Mouse (Mus musculus): ENCODE data around the gene Lamtor3. TPM values are rescaled to one million over a fixed set of nuclear protein-coding genes. Genes with fewer than 3 reads are reported as not detected.
"Not testable (repeated sequence)": the region's sequence is repeated elsewhere in the genome, so short reads cannot be mapped to it uniquely, and the experiment has no call there.

The Lamtor3 gene
- polyA plus RNA-seq, 1 experiment from 2014 or later: 132 TPM

- H3K27ac ChIP-seq (ENCODE audit: low read length): no peak overlapping the region
- WGBS: 61% methylated on average over 8 of the region's 8 CpGs
- no peaks in the 10 kb centered on the region for H3K27me3 ChIP-seq (ENCODE audit: control insufficient read depth, insufficient read depth, low read depth, low read length)
- H3K4me1 ChIP-seq (ENCODE audit: control insufficient read depth, insufficient read depth, low read length): 0 out of 2 replicates have a peak, but pooled peaks cover 3% of the 10 kb centered on the region
- ATAC-seq: peak; percentile 61; the same call in 1 of the 2 replicates
- no peak overlapping the region for H3K4me2 ChIP-seq (ENCODE audit: low read length)
- no peaks in the 10 kb centered on the region for H3K36me3 ChIP-seq (ENCODE audit: control insufficient read depth, insufficient read depth, low read length)
- no peaks in the 10 kb centered on the region for H3K9me3 ChIP-seq (replicated peaks; ENCODE audit: control insufficient read depth, low read length, poor library complexity, severe bottlenecking)
- H3K9ac ChIP-seq (ENCODE audit: low read depth, low read length): no peak overlapping the region
- no peak overlapping the region for H3K4me3 ChIP-seq (ENCODE audit: low read depth, low read length)
Observed at GRCm38 (mm10) chr3:137963508-137963907, 45.2 kb downstream of the Lamtor3 start.

DNA sequence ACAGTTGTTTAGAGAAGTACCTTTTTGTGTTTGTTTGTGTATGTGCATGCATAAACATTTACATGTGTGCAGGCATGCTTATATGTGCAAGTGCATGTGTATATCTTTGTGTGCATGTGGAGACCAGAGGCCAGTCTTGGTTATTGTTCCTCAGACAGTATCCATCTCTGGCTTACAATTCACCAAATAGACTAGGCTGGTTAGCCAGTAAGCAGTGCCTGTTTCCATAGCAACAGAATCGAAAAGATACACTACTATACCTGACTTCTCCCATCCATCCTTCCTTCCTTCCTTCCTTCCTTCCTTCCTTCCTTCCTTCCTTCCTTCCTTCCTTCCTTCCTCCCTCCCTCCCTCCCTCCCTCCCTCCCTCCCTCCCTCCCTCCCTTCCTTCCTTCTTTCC lies 45.7 kb downstream of the Lamtor3 start:
- H3K4me3 ChIP-seq (ENCODE audit: low read depth, low read length); H3K4me2 ChIP-seq (ENCODE audit: low read length); H3K4me1 ChIP-seq (ENCODE audit: control insufficient read depth, insufficient read depth, low read length); H3K9ac ChIP-seq (ENCODE audit: low read depth, low read length); H3K9me3 ChIP-seq (replicated peaks; ENCODE audit: control insufficient read depth, low read length, poor library complexity, severe bottlenecking); H3K27ac ChIP-seq (ENCODE audit: low read length); H3K36me3 ChIP-seq (ENCODE audit: control insufficient read depth, insufficient read depth, low read length); H3K27me3 ChIP-seq (ENCODE audit: control insufficient read depth, insufficient read depth, low read depth, low read length): not testable (repeated sequence)
- 40% methylated on average over 1 of the region's 1 CpGs for WGBS
- ATAC-seq: peak; percentile 69; the same call in 1 of the 2 replicates

- H3K4me2 ChIP-seq (ENCODE audit: low read length): no peak overlapping the region
- no peak for ATAC-seq
- H3K9me3 ChIP-seq (replicated peaks; ENCODE audit: control insufficient read depth, low read length, poor library complexity, severe bottlenecking): no peaks in the 10 kb centered on the region
- no peaks in the 10 kb centered on the region for H3K36me3 ChIP-seq (ENCODE audit: control insufficient read depth, insufficient read depth, low read length)
- WGBS: 88% methylated on average over 14 of the region's 14 CpGs
- H3K27ac ChIP-seq (ENCODE audit: low read length): no peak overlapping the region
- no peaks in the 10 kb centered on the region for H3K27me3 ChIP-seq (ENCODE audit: control insufficient read depth, insufficient read depth, low read depth, low read length)
- 0 out of 2 replicates have a peak, but pooled peaks cover 3% of the 10 kb centered on the region for H3K4me1 ChIP-seq (ENCODE audit: control insufficient read depth, insufficient read depth, low read length)
- H3K9ac ChIP-seq (ENCODE audit: low read depth, low read length): no peak overlapping the region
- H3K4me3 ChIP-seq (ENCODE audit: low read depth, low read length): no peak overlapping the region
Observed at GRCm38 (mm10) chr3:137968105-137968819, 50.0 kb downstream of the Lamtor3 start.

DNA sequence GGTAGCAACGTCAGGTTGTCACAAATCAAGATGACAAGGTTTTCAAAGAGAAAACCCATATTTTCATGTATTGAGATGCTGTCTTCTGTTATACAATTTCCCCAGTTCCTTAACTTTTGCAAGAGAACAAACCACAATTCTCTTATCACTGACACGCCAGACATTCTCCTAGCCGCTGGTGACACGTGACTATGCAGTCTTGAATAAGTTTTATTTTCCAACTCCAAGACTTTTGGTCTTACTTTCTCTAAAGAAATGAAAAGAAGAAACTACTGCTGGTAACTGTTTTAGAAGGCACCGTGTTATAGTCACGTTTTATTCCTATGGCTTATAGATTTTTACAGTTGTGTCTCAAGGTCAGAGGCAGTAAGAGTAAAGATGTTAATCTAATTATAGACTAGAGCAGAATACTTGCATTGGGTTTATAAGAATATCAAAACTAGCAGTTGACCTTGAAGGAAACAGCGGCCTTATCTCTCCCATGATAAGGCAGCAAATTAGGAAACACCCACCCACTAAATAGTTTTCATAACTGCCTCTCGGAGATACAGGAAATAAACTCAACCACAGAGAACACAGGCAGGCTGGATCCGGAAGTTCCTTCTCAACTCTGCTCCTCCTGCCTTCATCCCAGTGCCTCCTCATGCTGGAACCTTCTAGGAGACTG lies 50.6 kb downstream of the Lamtor3 start:
- 91% methylated on average over 9 of the region's 9 CpGs for WGBS
- Histone ChIP-seq H3K4me1 (ENCODE audit: control insufficient read depth, insufficient read depth, low read length) (no peaks in the 10 kb centered on the region), H3K36me3 (ENCODE audit: control insufficient read depth, insufficient read depth, low read length) (no peaks in the 10 kb centered on the region), H3K27ac (ENCODE audit: low read length) (no peak overlapping the region), H3K27me3 (ENCODE audit: control insufficient read depth, insufficient read depth, low read depth, low read length) (no peaks in the 10 kb centered on the region), H3K9me3 (replicated peaks; ENCODE audit: control insufficient read depth, low read length, poor library complexity, severe bottlenecking) (no peaks in the 10 kb centered on the region), H3K4me3 (ENCODE audit: low read depth, low read length) (no peak overlapping the region), H3K9ac (ENCODE audit: low read depth, low read length) (no peak overlapping the region), H3K4me2 (ENCODE audit: low read length) (no peak overlapping the region)
- ATAC-seq: no peak

DNA sequence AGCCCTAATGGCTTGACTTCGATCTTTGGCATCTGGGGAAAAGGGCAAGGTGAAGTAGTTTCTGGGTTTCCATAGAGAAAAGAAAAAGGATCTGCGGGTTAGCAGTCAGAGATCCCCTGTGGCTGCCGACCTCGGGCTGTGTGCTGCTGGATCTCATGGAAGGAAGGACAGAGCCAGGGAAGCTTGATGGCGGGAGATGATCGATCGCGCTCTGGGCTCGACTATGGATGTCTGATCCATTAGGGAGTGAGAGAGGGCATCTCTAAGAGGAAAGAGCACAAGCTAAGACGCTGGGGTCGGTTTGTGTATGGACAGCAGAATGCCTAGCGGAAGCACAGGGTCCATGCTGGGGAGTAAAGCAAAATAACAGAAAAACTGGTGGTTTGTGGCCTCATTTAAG lies 51.6 kb downstream of the Lamtor3 start:
- H3K27ac ChIP-seq (ENCODE audit: low read length): no peak overlapping the region
- peak overlapping the region; percentile 29 for H3K4me3 ChIP-seq (ENCODE audit: low read depth, low read length)
- no peak for ATAC-seq
- no peaks in the 10 kb centered on the region for H3K36me3 ChIP-seq (ENCODE audit: control insufficient read depth, insufficient read depth, low read length)
- H3K27me3 ChIP-seq (ENCODE audit: control insufficient read depth, insufficient read depth, low read depth, low read length): no peaks in the 10 kb centered on the region
- no peak overlapping the region for H3K9ac ChIP-seq (ENCODE audit: low read depth, low read length)
- H3K9me3 ChIP-seq (replicated peaks; ENCODE audit: control insufficient read depth, low read length, poor library complexity, severe bottlenecking): no peaks in the 10 kb centered on the region
- 47% methylated on average over 12 of the region's 12 CpGs for WGBS
- no peaks in the 10 kb centered on the region for H3K4me1 ChIP-seq (ENCODE audit: control insufficient read depth, insufficient read depth, low read length)
- H3K4me2 ChIP-seq (ENCODE audit: low read length): peak overlapping the region; percentile 37

DNA sequence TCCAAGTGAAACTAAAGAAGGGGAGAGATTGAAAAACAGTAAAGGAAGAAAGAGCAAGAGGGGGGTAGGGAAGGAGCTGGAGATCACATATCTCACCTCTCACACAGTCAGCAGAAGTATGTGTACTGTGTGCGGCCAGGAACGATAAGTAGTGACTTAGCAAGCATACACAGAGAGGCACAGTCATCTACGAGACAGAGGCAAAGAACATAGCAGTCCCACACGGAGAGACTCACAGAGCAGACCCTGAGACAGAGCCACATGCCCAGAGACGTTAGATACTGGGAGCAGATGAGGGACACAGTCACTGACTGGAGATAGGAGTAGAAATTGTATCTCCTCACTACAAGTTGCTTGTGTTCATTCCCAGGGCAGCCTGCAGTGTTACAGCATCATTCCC lies 53.9 kb downstream of the Lamtor3 start:
- H3K4me2 ChIP-seq (ENCODE audit: low read length): no peak overlapping the region
- no peak overlapping the region for H3K4me3 ChIP-seq (ENCODE audit: low read depth, low read length)
- H3K4me1 ChIP-seq (ENCODE audit: control insufficient read depth, insufficient read depth, low read length): peaks cover 5% of the 10 kb centered on the region
- no peak overlapping the region for H3K9ac ChIP-seq (ENCODE audit: low read depth, low read length)
- ATAC-seq: no peak
- WGBS: 85% methylated on average over 5 of the region's 5 CpGs
- H3K27me3 ChIP-seq (ENCODE audit: control insufficient read depth, insufficient read depth, low read depth, low read length): no peaks in the 10 kb centered on the region
- H3K27ac ChIP-seq (ENCODE audit: low read length): no peak overlapping the region
- no peaks in the 10 kb centered on the region for H3K36me3 ChIP-seq (ENCODE audit: control insufficient read depth, insufficient read depth, low read length)
- no peaks in the 10 kb centered on the region for H3K9me3 ChIP-seq (replicated peaks; ENCODE audit: control insufficient read depth, low read length, poor library complexity, severe bottlenecking)

DNA sequence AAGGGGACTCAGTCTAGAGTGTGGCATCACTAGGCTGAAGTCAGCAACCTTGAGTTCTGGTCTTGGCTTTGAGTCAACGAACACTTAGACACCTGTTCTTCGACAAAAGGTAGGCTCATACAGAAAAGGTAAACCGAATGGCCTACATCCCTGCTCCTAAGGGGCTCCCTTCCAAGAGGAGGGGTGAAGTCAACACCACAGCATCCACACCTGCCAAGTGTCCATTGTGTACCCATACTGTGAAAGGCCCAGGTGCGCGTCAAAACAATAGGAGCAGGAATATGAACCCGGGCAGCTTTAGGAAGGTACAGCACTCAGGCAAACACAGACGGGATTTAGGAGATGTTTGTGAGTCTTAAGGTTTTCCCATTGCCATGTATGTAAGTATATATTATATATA lies 54.7 kb downstream of the Lamtor3 start:
- H3K27ac ChIP-seq (ENCODE audit: low read length): no peak overlapping the region
- H3K27me3 ChIP-seq (ENCODE audit: control insufficient read depth, insufficient read depth, low read depth, low read length): no peaks in the 10 kb centered on the region
- H3K36me3 ChIP-seq (ENCODE audit: control insufficient read depth, insufficient read depth, low read length): no peaks in the 10 kb centered on the region
- ATAC-seq: no peak
- peaks cover 10% of the 10 kb centered on the region for H3K4me1 ChIP-seq (ENCODE audit: control insufficient read depth, insufficient read depth, low read length)
- H3K4me2 ChIP-seq (ENCODE audit: low read length): no peak overlapping the region
- no peak overlapping the region for H3K9ac ChIP-seq (ENCODE audit: low read depth, low read length)
- no peaks in the 10 kb centered on the region for H3K9me3 ChIP-seq (replicated peaks; ENCODE audit: control insufficient read depth, low read length, poor library complexity, severe bottlenecking)
- 93% methylated on average over 7 of the region's 7 CpGs for WGBS
- H3K4me3 ChIP-seq (ENCODE audit: low read depth, low read length): no peak overlapping the region

- Histone ChIP-seq H3K27me3 (ENCODE audit: control insufficient read depth, insufficient read depth, low read depth, low read length) (no peaks in the 10 kb centered on the region), H3K4me1 (ENCODE audit: control insufficient read depth, insufficient read depth, low read length) (peaks cover 10% of the 10 kb centered on the region), H3K9ac (ENCODE audit: low read depth, low read length) (no peak overlapping the region), H3K4me3 (ENCODE audit: low read depth, low read length) (no peak overlapping the region), H3K4me2 (ENCODE audit: low read length) (no peak overlapping the region), H3K36me3 (ENCODE audit: control insufficient read depth, insufficient read depth, low read length) (no peaks in the 10 kb centered on the region), H3K9me3 (replicated peaks; ENCODE audit: control insufficient read depth, low read length, poor library complexity, severe bottlenecking) (no peaks in the 10 kb centered on the region), H3K27ac (ENCODE audit: low read length) (no peak overlapping the region)
- WGBS: 85% methylated on average over 8 of the region's 8 CpGs
- ATAC-seq: no peak
Observed at GRCm38 (mm10) chr3:137974306-137974705, 56.0 kb downstream of the Lamtor3 start.

DNA sequence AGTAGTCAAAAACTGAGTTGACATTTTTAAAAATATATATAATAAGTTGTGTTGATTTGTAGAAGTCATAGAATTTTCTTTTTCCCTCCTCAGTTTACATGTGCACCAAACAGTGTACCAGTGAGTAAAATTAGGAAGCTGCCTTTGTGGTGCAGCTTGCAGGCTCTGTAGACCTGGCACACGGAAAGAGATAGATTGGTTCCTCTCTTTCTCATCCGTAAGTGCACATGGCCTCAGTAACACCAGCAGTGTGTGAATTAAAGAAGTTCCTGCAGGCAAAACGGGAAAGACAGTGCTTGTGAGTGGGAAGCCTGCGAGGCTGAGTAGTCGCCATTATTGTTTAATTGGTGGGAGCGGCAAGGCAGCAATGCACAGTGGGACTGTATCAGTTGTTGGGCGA lies 57.1 kb downstream of the Lamtor3 start:
- Histone ChIP-seq H3K9me3 (replicated peaks; ENCODE audit: control insufficient read depth, low read length, poor library complexity, severe bottlenecking) (no peaks in the 10 kb centered on the region), H3K9ac (ENCODE audit: low read depth, low read length) (no peak overlapping the region), H3K4me3 (ENCODE audit: low read depth, low read length) (no peak overlapping the region), H3K36me3 (ENCODE audit: control insufficient read depth, insufficient read depth, low read length) (no peaks in the 10 kb centered on the region), H3K27me3 (ENCODE audit: control insufficient read depth, insufficient read depth, low read depth, low read length) (no peaks in the 10 kb centered on the region), H3K27ac (ENCODE audit: low read length) (no peak overlapping the region), H3K4me1 (ENCODE audit: control insufficient read depth, insufficient read depth, low read length) (peaks cover 10% of the 10 kb centered on the region), H3K4me2 (ENCODE audit: low read length) (no peak overlapping the region)
- 83% methylated on average over 7 of the region's 7 CpGs for WGBS
- ATAC-seq: no peak
